Mouse (Mus musculus): ENCODE data around the gene Gprc5a. TPM values are rescaled to one million over a fixed set of nuclear protein-coding genes. Genes with fewer than 3 reads are reported as not detected.
A peak's percentile ranks its signal among the peaks of the same experiment; 100 is the strongest.

Gene Gprc5a
- polyA plus RNA-seq (2015; fragmentation: Nextera tagmentation; extraction: Ambion mirVana) = 10.0 and 11.8 TPM in 2 replicates

GRCm38 (mm10) chr6:135065236-135065957 is at the start of gene Gprc5a:
Gene Gprc5a (plus strand): TSS chr6:135065651.
- WGBS = 1% methylated on average over 44 of the region's 44 CpGs
- peaks cover 4% of the 10 kb centered on the region; the same call in 1 of the 2 replicates for H3K27me3 ChIP-seq
- no peak for ATAC-seq (ENCODE audit: insufficient number of reproducible peaks, low FRiP score, low TSS enrichment, low read depth)

GRCm38 (mm10) chr6:135017211-135017610 is 48.2 kb upstream of the Gprc5a start:
- Histone ChIP-seq H3K4me3 (no peak overlapping the region), H3K36me3 (peaks cover 86% of the 10 kb centered on the region), H3K27me3 (no peaks in the 10 kb centered on the region), H3K27ac (no peak overlapping the region), H3K4me1 (peaks cover 4% of the 10 kb centered on the region), H3K4me2 (no peak overlapping the region), H3K9ac (no peak overlapping the region), H3K9me3 (no peaks in the 10 kb centered on the region)
- 96% methylated on average over 11 of the region's 11 CpGs for WGBS
- no peak for ATAC-seq (ENCODE audit: insufficient number of reproducible peaks, low FRiP score, low TSS enrichment, low read depth)

More at GRCm38 (mm10) chr6:135065236-135065957, at the start of gene Gprc5a:
- peaks cover 18% of the 10 kb centered on the region for H3K4me1 ChIP-seq
- no peaks in the 10 kb centered on the region for H3K36me3 ChIP-seq
- peak within 1 kb of the TSS; percentile 85 for H3K4me2 ChIP-seq
- H3K4me3 ChIP-seq = peak within 1 kb of the TSS; percentile 46
- no peak within 1 kb of the TSS for H3K27ac ChIP-seq
- no peaks in the 10 kb centered on the region for H3K9me3 ChIP-seq
- 0 out of 2 replicates have a peak within 1 kb of the TSS, but pooled peaks have one; percentile 28 for H3K9ac ChIP-seq

- no peak overlapping the region for H3K4me2 ChIP-seq
- ATAC-seq (ENCODE audit: insufficient number of reproducible peaks, low FRiP score, low TSS enrichment, low read depth) = no peak
- H3K36me3 ChIP-seq = peaks cover 96% of the 10 kb centered on the region
- WGBS = 95% methylated on average over 10 of the region's 10 CpGs
- no peak overlapping the region for H3K4me3 ChIP-seq
- no peaks in the 10 kb centered on the region for H3K27me3 ChIP-seq
- no peaks in the 10 kb centered on the region for H3K9me3 ChIP-seq
- no peak overlapping the region for H3K27ac ChIP-seq
- H3K9ac ChIP-seq = no peak overlapping the region
- no peaks in the 10 kb centered on the region for H3K4me1 ChIP-seq
These were observed 45.9 kb upstream of the Gprc5a start for GRCm38 (mm10) chr6:135019564-135019963.

GRCm38 (mm10) chr6:135021633-135022032 is 43.8 kb upstream of the Gprc5a start:
- H3K9ac ChIP-seq = no peak overlapping the region
- no peak overlapping the region for H3K27ac ChIP-seq
- no peaks in the 10 kb centered on the region for H3K9me3 ChIP-seq
- peaks cover 76% of the 10 kb centered on the region for H3K36me3 ChIP-seq
- no peak overlapping the region for H3K4me2 ChIP-seq
- H3K27me3 ChIP-seq = no peaks in the 10 kb centered on the region
- 92% methylated on average over 3 of the region's 3 CpGs for WGBS
- H3K4me3 ChIP-seq = no peak overlapping the region
- ATAC-seq (ENCODE audit: insufficient number of reproducible peaks, low FRiP score, low TSS enrichment, low read depth) = no peak
- H3K4me1 ChIP-seq = no peaks in the 10 kb centered on the region

GRCm38 (mm10) chr6:135023379-135023778 is 42.1 kb upstream of the Gprc5a start:
- Histone ChIP-seq H3K4me2 (no peak overlapping the region), H3K4me1 (no peaks in the 10 kb centered on the region), H3K9ac (no peak overlapping the region), H3K4me3 (no peak overlapping the region), H3K27me3 (no peaks in the 10 kb centered on the region), H3K9me3 (no peaks in the 10 kb centered on the region), H3K36me3 (peaks cover 58% of the 10 kb centered on the region), H3K27ac (no peak overlapping the region)
- ATAC-seq (ENCODE audit: insufficient number of reproducible peaks, low FRiP score, low TSS enrichment, low read depth) = no peak
- 92% methylated on average over 14 of the region's 14 CpGs for WGBS

GRCm38 (mm10) chr6:135024781-135025420 is 40.5 kb upstream of the Gprc5a start:
- peaks cover 44% of the 10 kb centered on the region for H3K36me3 ChIP-seq

GRCm38 (mm10) chr6:135026232-135026631 is 39.2 kb upstream of the Gprc5a start:
- ATAC-seq (ENCODE audit: insufficient number of reproducible peaks, low FRiP score, low TSS enrichment, low read depth) = no peak
- 9% methylated on average over 3 of the region's 3 CpGs for WGBS

More at GRCm38 (mm10) chr6:135024781-135025420, 40.5 kb upstream of the Gprc5a start:
- H3K27ac ChIP-seq = no peak overlapping the region
- H3K4me2 ChIP-seq = no peak overlapping the region
- ATAC-seq (ENCODE audit: insufficient number of reproducible peaks, low FRiP score, low TSS enrichment, low read depth) = no peak
- H3K4me1 ChIP-seq = no peaks in the 10 kb centered on the region
- no peaks in the 10 kb centered on the region for H3K9me3 ChIP-seq
- H3K9ac ChIP-seq = no peak overlapping the region
- no peak overlapping the region for H3K4me3 ChIP-seq
- H3K27me3 ChIP-seq = no peaks in the 10 kb centered on the region
- 67% methylated on average over 1 of the region's 1 CpGs for WGBS

GRCm38 (mm10) chr6:135026755-135027154 is 38.7 kb upstream of the Gprc5a start:
- Histone ChIP-seq H3K4me1 (no peaks in the 10 kb centered on the region), H3K27ac (no peak overlapping the region), H3K9me3 (no peaks in the 10 kb centered on the region), H3K27me3 (no peaks in the 10 kb centered on the region), H3K36me3 (peaks cover 25% of the 10 kb centered on the region), H3K4me3 (no peak overlapping the region), H3K4me2 (no peak overlapping the region), H3K9ac (no peak overlapping the region)
- ATAC-seq (ENCODE audit: insufficient number of reproducible peaks, low FRiP score, low TSS enrichment, low read depth) = no peak
- 82% methylated on average over 2 of the region's 2 CpGs for WGBS

More at GRCm38 (mm10) chr6:135026232-135026631, 39.2 kb upstream of the Gprc5a start:
- Histone ChIP-seq H3K4me3 (no peak overlapping the region), H3K27me3 (no peaks in the 10 kb centered on the region), H3K9me3 (no peaks in the 10 kb centered on the region), H3K4me2 (no peak overlapping the region), H3K4me1 (no peaks in the 10 kb centered on the region), H3K27ac (no peak overlapping the region), H3K9ac (no peak overlapping the region), H3K36me3 (peaks cover 31% of the 10 kb centered on the region)

GRCm38 (mm10) chr6:135029246-135029645 is 36.2 kb upstream of the Gprc5a start:
- Histone ChIP-seq H3K9me3 (no peaks in the 10 kb centered on the region), H3K27ac (no peak overlapping the region), H3K27me3 (no peaks in the 10 kb centered on the region), H3K4me1 (no peaks in the 10 kb centered on the region), H3K4me2 (no peak overlapping the region), H3K4me3 (no peak overlapping the region), H3K36me3 (peaks cover 2% of the 10 kb centered on the region), H3K9ac (no peak overlapping the region)
- ATAC-seq (ENCODE audit: insufficient number of reproducible peaks, low FRiP score, low TSS enrichment, low read depth) = no peak
- 34% methylated on average over 4 of the region's 4 CpGs for WGBS

- no peaks in the 10 kb centered on the region for H3K36me3 ChIP-seq
- no peak overlapping the region for H3K27ac ChIP-seq
- H3K4me2 ChIP-seq = no peak overlapping the region
- peaks cover 7% of the 10 kb centered on the region for H3K4me1 ChIP-seq
- ATAC-seq (ENCODE audit: insufficient number of reproducible peaks, low FRiP score, low TSS enrichment, low read depth) = no peak
- H3K4me3 ChIP-seq = no peak overlapping the region
- no peaks in the 10 kb centered on the region for H3K9me3 ChIP-seq
- WGBS = 71% methylated on average over 3 of the region's 3 CpGs
- H3K9ac ChIP-seq = no peak overlapping the region
- H3K27me3 ChIP-seq = peaks cover 9% of the 10 kb centered on the region; the same call in 1 of the 2 replicates
These were observed 26.8 kb upstream of the Gprc5a start for GRCm38 (mm10) chr6:135038674-135039073.

- no peaks in the 10 kb centered on the region for H3K36me3 ChIP-seq
- WGBS = under 1% methylated on average over 21 of the region's 21 CpGs
- no peak overlapping the region for H3K9ac ChIP-seq
- no peak for ATAC-seq (ENCODE audit: insufficient number of reproducible peaks, low FRiP score, low TSS enrichment, low read depth)
- no peaks in the 10 kb centered on the region for H3K9me3 ChIP-seq
- no peak overlapping the region; the same call in 1 of the 2 replicates for H3K4me3 ChIP-seq
- H3K27ac ChIP-seq = no peak overlapping the region
- peaks cover 7% of the 10 kb centered on the region for H3K4me1 ChIP-seq
- H3K4me2 ChIP-seq = peak overlapping the region; percentile 26; the same call in 1 of the 2 replicates
- H3K27me3 ChIP-seq = peaks cover 9% of the 10 kb centered on the region; the same call in 1 of the 2 replicates
These were observed 25.1 kb upstream of the Gprc5a start for GRCm38 (mm10) chr6:135040275-135040871.

GRCm38 (mm10) chr6:135041930-135042329 is 23.5 kb upstream of the Gprc5a start:
- H3K9me3 ChIP-seq = no peaks in the 10 kb centered on the region
- peaks cover 7% of the 10 kb centered on the region for H3K4me1 ChIP-seq
- peaks cover 9% of the 10 kb centered on the region; the same call in 1 of the 2 replicates for H3K27me3 ChIP-seq
- H3K27ac ChIP-seq = no peak overlapping the region
- no peak overlapping the region for H3K4me3 ChIP-seq
- H3K4me2 ChIP-seq = no peak overlapping the region
- H3K9ac ChIP-seq = no peak overlapping the region
- 80% methylated on average over 3 of the region's 3 CpGs for WGBS
- H3K36me3 ChIP-seq = no peaks in the 10 kb centered on the region
- ATAC-seq (ENCODE audit: insufficient number of reproducible peaks, low FRiP score, low TSS enrichment, low read depth) = no peak

Data from limb, embryonic 15.5 days (tissue).